Mouse (Mus musculus) myocyte (in vitro differentiated cells): ENCODE results near the gene Fcamr. TPM values are rescaled to one million over a fixed set of nuclear protein-coding genes. Genes with fewer than 3 reads are reported as not detected.

Experiments used
- H3K27me3 ChIP-seq: one replicate; pipeline ENCODE4 v1.6.1; 2011; ENCODE audit not compliant: control insufficient read depth, insufficient read depth, insufficient read length
- H3K36me3 ChIP-seq: one replicate; pipeline ENCODE4 v1.6.1; 2011; ENCODE audit not compliant: control insufficient read depth, insufficient read depth
- H3K4me2 ChIP-seq: one replicate; pipeline ENCODE4 v1.6.1; 2011; ENCODE audit warnings: low read depth, control low read depth
- H3K4me3 ChIP-seq: one replicate; pipeline ENCODE4 v1.5.1; 2011; ENCODE audit warnings: mild to moderate bottlenecking, control low read depth, moderate library complexity
- H3K79me2 ChIP-seq: one replicate; pipeline ENCODE4 v1.6.1; 2011; ENCODE audit not compliant: control insufficient read depth, insufficient read depth
- H3ac ChIP-seq: one replicate; pipeline ENCODE4 v1.6.1; 2011; ENCODE audit not compliant: control insufficient read depth, insufficient read length
- CEBPB ChIP-seq: IDR thresholded peaks from 2 replicates; pipeline ENCODE4 v1.6.1; 2011; ENCODE audit warnings: mild to moderate bottlenecking, moderate library complexity; ENCODE audit not compliant: poor library complexity, insufficient read depth, severe bottlenecking
- E2F4 ChIP-seq: IDR thresholded peaks from one replicate; pipeline ENCODE4 v1.6.1; 2011; ENCODE audit warnings: mild to moderate bottlenecking, control low read depth, moderate library complexity; ENCODE audit not compliant: insufficient read depth
- MAX ChIP-seq: IDR thresholded peaks from one replicate; pipeline ENCODE4 v1.6.1; 2011; ENCODE audit warnings: low read depth, mild to moderate bottlenecking, control low read depth
- MYOD1 ChIP-seq, 3 experiments: IDR thresholded peaks; one replicate each; pipeline ENCODE4 v1.6.1; 2011; ENCODE audit warnings: control low read depth in 2 of 3, low read depth in 2 of 3, mild to moderate bottlenecking in 2 of 3, moderate library complexity in 1 of 3; ENCODE audit not compliant: insufficient read length in 2 of 3, control insufficient read depth in 1 of 3
- MYOG ChIP-seq, 3 experiments: IDR thresholded peaks; one replicate each; pipeline ENCODE4 v1.6.1; 2011; ENCODE audit warnings: control low read depth in 2 of 3, low read depth in 2 of 3, mild to moderate bottlenecking in 2 of 3; ENCODE audit not compliant: insufficient read length in 2 of 3, control insufficient read depth in 1 of 3, insufficient read depth in 1 of 3
- POLR2A ChIP-seq: IDR thresholded peaks from one replicate; pipeline ENCODE4 v1.6.1; 2011; ENCODE audit warnings: low read depth, mild to moderate bottlenecking, control low read depth, moderate library complexity; ENCODE audit not compliant: insufficient read length
- POLR2AphosphoS2 ChIP-seq: IDR thresholded peaks from one replicate; pipeline ENCODE4 v1.6.1; 2011; ENCODE audit warnings: low read depth, control low read depth; ENCODE audit not compliant: insufficient read length
- REST ChIP-seq: IDR thresholded peaks from one replicate; pipeline ENCODE4 v1.6.1; 2011; ENCODE audit warnings: mild to moderate bottlenecking, control low read depth, moderate library complexity; ENCODE audit not compliant: insufficient read depth, insufficient read length
- SRF ChIP-seq: IDR thresholded peaks from one replicate; pipeline ENCODE4 v1.6.1; 2011; ENCODE audit warnings: low read depth; ENCODE audit not compliant: control insufficient read depth, insufficient read length
- TCF12 ChIP-seq: IDR thresholded peaks from one replicate; pipeline ENCODE4 v1.6.1; 2011; ENCODE audit warnings: mild to moderate bottlenecking, control low read depth; ENCODE audit not compliant: poor library complexity, insufficient read depth, severe bottlenecking
- TCF3 ChIP-seq: IDR thresholded peaks from one replicate; pipeline ENCODE4 v1.6.1; 2011; ENCODE audit warnings: low read depth, control low read depth; ENCODE audit not compliant: insufficient read length
- USF1 ChIP-seq: IDR thresholded peaks from one replicate; pipeline ENCODE4 v1.6.1; 2011; ENCODE audit warnings: low read depth, mild to moderate bottlenecking, control low read depth, moderate library complexity
- polyA plus RNA-seq: library from polyadenylated mRNA; unstranded; fragments of >200 nt; fragmentation: generic; extraction: Trizol; gene quantifications from one replicate; pipeline ENCODE4 v1.2.1, GENCODE M21; 2012; ENCODE audit warnings: missing spikeins

Gene Fcamr
- polyA plus RNA-seq, 1 experiment = not detected

DNA sequence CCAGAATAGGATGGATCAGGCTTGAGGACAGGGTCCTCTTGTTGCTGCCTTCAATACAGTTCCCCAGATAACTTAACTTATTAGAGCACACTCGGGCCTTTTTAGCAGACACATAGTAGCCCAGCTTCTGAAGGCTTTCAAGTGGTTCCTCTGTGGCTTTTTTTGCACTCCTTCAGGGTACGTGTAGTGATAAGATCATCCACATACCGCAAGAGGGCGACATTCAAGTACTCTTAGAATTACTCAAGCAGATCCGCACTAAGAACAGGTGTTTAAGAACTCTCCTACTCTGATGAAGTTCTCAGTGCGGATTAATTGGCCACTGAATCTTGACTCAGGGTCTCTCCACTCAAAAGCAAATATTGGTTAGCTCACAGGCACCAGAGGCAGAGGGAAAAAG is 37.6 kb downstream of the Fcamr start:
- Histone ChIP-seq H3K4me2 (no peak overlapping the region), H3K27me3 (no peaks in the 10 kb centered on the region), H3K36me3 (no peaks in the 10 kb centered on the region), H3K4me3 (no peak overlapping the region), H3ac (no peak overlapping the region), H3K79me2 (no peaks in the 10 kb centered on the region)
- TF ChIP-seq CEBPB = no peak
- no peak for TF ChIP-seq POLR2AphosphoS2
- no peak for TF ChIP-seq TCF3
- no peak for TF ChIP-seq MAX
- TF ChIP-seq REST = no peak
- no peak for TF ChIP-seq POLR2A
- TF ChIP-seq SRF = no peak
- TF ChIP-seq TCF12 = no peak

DNA sequence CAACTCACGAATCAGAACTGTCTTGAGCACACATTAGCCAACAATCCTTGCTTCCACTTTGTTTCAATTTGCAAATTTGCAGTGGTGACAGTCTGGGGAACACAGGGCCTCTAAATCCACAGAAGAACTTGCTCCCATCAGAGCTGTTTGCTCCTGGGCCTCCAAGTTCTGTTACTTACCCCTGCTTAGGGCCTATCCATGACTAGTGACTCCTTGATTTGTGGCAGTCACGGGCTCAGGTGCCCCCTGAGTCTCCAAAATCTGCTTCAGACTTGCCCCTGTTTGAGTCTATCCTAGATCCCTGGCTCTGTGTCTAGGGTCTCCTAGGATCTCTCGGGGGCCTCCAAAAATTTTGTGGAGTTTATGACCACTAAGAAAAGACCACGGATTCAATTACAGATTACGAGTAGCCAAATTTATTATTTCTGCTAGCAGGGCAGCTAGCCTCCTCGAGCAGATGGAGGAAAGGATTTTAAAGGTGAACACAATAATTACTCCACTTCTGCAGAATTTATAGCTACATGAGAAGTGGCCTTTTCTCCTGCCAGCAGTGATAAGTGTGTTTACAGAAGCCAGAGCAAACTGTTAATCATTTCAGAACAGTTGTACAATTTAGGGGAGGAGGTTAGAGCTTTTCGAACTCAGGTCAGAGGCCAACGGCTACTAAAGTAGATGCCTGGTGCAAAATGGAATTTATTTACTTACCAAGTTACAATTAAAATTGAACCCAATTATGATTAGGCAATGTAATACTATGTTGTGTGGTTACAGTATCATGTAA is 40.1 kb downstream of the Fcamr start:
- H3K27me3 ChIP-seq = peaks cover 12% of the 10 kb centered on the region

DNA sequence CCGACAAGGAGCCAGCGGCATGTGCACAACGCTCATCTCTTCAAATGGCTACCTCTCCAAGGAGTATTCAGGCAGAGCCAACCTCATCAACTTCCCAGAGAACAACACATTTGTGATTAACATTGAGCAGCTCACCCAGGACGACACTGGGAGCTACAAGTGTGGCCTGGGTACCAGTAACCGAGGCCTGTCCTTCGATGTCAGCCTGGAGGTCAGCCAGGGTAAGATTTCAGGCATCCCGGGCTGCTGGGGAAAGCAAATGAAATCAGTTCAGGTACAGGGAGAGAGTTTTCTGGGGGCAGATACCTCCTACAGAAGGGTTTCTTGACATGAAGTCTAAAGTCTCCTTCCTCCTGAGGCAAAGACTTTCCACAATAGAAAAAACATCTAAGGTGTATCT is 40.9 kb downstream of the Fcamr start:
- H3K27me3 ChIP-seq = peaks cover 18% of the 10 kb centered on the region
- TF ChIP-seq USF1 (no peak), MYOD1 (IDR thresholded peaks at IDR 0.05; ENCODE audit: control insufficient read depth in 1 of 3, insufficient read length in 2 of 3, low read depth in 2 of 3) (no peak), TCF3 (no peak), POLR2A (no peak), SRF (no peak), E2F4 (no peak), TCF12 (no peak), POLR2AphosphoS2 (no peak), REST (no peak), MAX (no peak), MYOG (IDR thresholded peaks at IDR 0.05; ENCODE audit: control insufficient read depth in 1 of 3, insufficient read depth in 1 of 3, insufficient read length in 2 of 3, low read depth in 2 of 3) (no peak), CEBPB (no peak)

More for the DNA sequence above, 40.1 kb downstream of the Fcamr start:
- no peaks in the 10 kb centered on the region for H3K36me3 ChIP-seq
- H3K4me2 ChIP-seq = no peak overlapping the region
- H3ac ChIP-seq = no peak overlapping the region
- no peaks in the 10 kb centered on the region for H3K79me2 ChIP-seq
- no peak for TF ChIP-seq MAX
- TF ChIP-seq POLR2AphosphoS2 = no peak
- TF ChIP-seq E2F4 = no peak
- TF ChIP-seq USF1 = no peak
- TF ChIP-seq TCF12 = no peak
- TF ChIP-seq CEBPB = no peak
- TF ChIP-seq REST = no peak
- no peak for TF ChIP-seq MYOG (IDR thresholded peaks at IDR 0.05; ENCODE audit: control insufficient read depth in 1 of 3, insufficient read depth in 1 of 3, insufficient read length in 2 of 3, low read depth in 2 of 3)
- TF ChIP-seq SRF = no peak
- TF ChIP-seq POLR2A = no peak
- TF ChIP-seq TCF3 = no peak
- no peak for TF ChIP-seq MYOD1 (IDR thresholded peaks at IDR 0.05; ENCODE audit: control insufficient read depth in 1 of 3, insufficient read length in 2 of 3, low read depth in 2 of 3)
- H3K4me3 ChIP-seq = no peak overlapping the region

DNA sequence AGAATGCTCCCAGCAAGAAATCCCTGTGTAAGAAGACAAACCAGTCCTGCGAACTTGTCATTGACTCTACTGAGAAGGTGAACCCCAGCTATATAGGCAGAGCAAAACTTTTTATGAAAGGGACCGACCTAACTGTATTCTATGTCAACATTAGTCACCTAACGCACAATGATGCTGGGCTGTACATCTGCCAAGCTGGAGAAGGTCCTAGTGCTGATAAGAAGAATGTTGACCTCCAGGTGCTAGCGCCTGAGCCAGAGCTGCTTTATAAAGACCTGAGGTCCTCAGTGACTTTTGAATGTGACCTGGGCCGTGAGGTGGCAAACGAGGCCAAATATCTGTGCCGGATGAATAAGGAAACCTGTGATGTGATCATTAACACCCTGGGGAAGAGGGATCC is 43.8 kb downstream of the Fcamr start:
- Histone ChIP-seq H3ac (no peak overlapping the region), H3K79me2 (no peaks in the 10 kb centered on the region), H3K36me3 (no peaks in the 10 kb centered on the region), H3K27me3 (peaks cover 30% of the 10 kb centered on the region), H3K4me2 (no peak overlapping the region), H3K4me3 (no peak overlapping the region)
- TF ChIP-seq CEBPB (no peak), MYOD1 (IDR thresholded peaks at IDR 0.05; ENCODE audit: control insufficient read depth in 1 of 3, insufficient read length in 2 of 3, low read depth in 2 of 3) (no peak)

More for the DNA sequence above, 40.9 kb downstream of the Fcamr start:
- no peaks in the 10 kb centered on the region for H3K79me2 ChIP-seq
- no peak overlapping the region for H3K4me3 ChIP-seq
- H3K4me2 ChIP-seq = no peak overlapping the region
- H3ac ChIP-seq = no peak overlapping the region
- H3K36me3 ChIP-seq = no peaks in the 10 kb centered on the region
